Mouse (Mus musculus) skeletal muscle tissue, postnatal 0 days (tissue): ENCODE measurements around the gene Rpl36al. TPM values are rescaled to one million over a fixed set of nuclear protein-coding genes. Genes with fewer than 3 reads are reported as not detected.

Experiments used
- microRNA-seq, 2 experiments: library from miRNA; unstranded; fragments of <30 nt; microRNA quantifications; one replicate each; pipeline ENCODE4; 2016
- polyA plus RNA-seq: library from polyadenylated mRNA; unstranded; fragments of >200 nt; fragmentation: Nextera tagmentation; extraction: Ambion mirVana; gene quantifications from 2 replicates; pipeline ENCODE4 v1.2.1, GENCODE M21; 2015

Gene Rpl36al
- 498 and 516 TPM in 2 replicates for polyA plus RNA-seq

GRCm38 (mm10) chr12:69183583-69184308, at the start of gene Rpl36al, which contains the start of gene Mgat2:
TSS of gene Rpl36al (minus strand) at chr12:69184083.
TSS of gene Mgat2 (plus strand) at chr12:69184157.

GRCm38 (mm10) chr12:69227776-69228466, 44.0 kb upstream of the Rpl36al start, which contains the start of gene Pole2:
TSS of gene Pole2 (minus strand) at chr12:69228195.

DNA sequence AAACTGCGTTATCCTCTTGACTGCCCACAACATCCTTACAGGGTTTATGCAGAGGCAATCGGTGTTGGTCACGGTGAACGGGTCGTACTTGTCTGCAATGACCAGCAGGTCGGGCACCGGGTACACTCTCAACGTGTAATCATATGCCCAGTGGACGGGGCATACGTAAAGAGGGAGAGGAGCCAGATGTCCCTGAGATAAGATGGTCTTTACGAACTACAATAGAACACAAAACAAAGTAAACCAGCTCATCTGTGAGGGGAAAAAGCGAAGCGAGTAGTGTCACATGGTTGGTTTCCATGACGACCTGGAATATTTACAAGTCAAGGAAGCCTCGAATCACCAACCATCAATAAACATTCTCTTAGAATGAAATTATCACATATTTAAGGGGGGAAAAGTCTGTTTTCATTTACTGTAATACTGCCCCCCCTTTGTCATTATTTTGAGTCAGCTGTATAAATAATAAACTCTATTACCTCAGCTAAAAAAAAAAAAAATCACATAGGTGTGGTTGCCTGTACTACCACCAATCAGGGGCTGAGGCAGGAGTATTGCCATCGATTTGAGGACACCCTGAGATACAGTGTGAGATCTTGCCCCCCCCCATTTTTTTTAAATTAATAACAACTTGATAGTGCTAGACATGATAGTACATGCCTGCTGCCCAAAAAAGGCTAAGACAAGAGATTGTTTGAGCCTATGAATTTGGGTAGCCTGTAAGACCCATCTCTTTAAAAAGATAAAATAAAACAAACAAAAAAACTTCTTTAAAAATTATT, 20.4 kb upstream of the Rpl36al start, which contains the start of gene Gm49384:
Gm49384 (minus strand) TSS at position 216 of the 782 bp plus-strand sequence.

DNA sequence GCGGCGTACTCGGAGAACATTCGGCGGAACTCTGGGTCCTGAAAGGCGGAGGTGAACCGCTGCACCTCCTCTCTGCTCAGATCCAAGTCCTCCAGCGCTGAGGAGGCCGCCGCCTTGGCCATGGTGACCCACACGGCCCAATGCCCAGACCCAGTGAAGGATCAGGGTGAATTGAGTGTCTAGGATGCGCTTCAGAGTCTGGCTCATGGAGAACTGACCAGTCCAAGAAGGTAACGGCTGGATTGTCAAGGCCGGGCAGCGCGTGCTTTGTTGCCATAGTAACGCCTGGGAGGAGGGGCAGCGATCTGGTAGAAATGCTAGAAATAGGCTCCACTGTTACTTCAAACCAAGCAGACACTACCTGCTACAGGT, 14.3 kb upstream of the Rpl36al start, which contains the start of gene Dnaaf2:
Dnaaf2 (minus strand) TSS at position 266 of the 372 bp plus-strand sequence.

DNA sequence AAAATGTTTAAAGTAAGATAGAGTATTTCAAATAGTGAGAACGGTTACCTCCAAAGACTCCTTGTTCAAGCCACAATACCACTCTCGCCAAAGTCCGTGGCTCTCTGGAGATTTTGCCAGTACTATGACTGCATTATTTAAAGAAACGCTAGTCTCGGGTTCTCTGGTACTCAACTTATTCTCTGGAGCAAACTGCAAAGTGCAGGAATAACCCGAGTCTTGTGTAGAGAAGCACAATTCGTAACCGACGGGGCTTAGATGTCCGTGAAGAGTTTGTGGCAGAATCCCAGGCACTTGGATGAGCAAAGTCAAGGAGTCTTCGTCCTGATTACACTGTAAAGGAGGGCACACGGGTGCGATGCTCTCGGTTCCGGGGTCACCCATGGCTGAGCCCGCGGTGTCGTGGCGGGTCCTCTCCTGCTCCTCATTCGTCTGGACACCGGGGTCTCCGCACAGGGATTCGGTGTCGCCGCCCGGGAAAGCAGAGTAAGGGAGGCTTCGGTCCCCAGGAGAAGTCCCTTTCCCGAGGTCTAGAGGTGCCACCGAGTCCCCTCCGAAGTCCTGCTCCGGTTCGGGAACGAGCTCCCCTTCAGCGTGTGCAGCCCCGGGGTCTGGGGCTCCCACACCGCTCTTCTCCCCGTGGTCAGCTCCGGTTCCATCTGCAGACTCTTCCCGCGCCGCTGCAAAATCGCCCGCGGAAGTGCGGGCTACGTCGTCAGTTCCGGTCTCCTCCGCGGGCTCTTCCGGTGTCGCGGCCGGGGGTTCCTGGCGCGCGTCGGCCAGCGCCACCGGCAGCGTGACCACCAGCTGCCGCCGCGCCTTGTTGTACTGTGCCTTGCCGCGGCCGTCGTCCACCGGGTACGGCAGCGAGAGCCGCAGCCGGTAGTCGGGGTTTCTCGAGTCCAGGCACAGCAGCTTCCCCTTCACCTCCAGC, 12.8 kb upstream of the Rpl36al start, which contains the start of gene Gm49383:
Gm49383 (minus strand) TSS at position 661 of the 934 bp plus-strand sequence.

DNA sequence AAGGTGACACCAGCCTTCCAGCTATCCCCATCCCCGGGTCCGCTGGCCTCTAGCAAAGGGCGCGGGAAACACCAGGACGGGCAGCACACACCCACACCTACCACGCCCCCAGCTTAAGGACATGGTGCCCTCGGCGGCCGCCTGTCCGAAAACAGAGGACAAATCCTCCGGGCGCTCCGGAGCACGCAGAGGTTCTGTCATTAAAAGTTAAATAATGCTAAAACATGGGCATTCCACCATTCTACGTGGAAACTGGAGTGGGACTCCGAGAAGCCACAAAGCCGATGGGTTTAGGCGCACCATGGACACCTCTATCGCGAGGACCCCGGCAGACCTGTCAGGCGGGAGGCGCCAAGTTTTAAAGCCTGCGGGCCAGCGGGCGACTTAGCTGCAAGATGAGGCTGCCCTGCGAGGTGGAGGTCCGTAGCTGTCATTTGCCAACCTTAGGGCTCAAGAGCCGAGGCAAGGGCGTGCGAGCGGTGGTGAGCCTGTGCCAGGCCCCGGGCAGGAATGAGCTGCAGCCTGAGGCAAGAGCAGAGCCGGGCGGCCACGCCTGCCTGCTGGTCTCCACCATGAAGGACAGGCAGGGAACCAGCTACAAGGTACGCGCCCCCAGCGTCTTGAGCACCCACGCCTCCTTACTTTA, 15.3 kb downstream of the Rpl36al start, which contains the start of gene Lrr1:
Lrr1 (plus strand) TSS at position 354 of the 646 bp plus-strand sequence.

DNA sequence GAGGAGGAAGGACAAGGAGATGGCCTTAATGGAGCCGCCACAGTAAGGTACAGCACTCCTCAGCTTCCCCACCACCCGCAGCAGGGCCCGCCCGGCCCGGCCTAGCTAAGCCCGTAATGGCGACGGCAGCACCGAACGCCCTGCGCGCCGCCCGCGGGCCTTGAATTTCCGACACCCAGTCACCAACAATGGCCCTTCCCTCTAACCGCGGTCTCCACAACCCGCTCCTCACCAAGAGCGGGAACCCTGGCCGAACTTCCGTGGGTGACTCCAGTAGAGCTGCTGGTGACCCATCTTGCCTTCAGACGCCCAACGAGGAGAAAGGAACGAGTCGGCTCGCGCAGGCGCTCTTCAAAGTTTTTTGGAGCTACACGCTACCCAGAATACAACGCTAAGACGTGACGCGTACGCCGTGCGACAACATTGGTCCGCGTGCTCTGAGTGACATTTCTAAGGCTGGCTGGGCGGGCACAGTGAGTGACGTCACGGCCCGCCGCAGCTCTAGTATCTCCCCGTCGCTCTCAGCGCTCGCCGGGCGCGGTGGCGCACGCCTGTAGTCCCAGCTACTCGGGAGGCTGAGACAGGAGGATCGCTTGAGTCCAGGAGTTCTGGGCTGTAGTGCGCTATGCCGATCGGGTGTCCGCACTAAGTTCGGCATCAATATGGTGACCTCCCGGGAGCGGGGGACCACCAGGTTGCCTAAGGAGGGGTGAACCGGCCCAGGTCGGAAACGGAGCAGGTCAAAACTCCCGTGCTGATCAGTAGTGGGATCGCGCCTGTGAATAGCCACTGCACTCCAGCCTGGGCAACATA, 24.9 kb downstream of the Rpl36al start, which contains the start of gene Rps29:
Rps29 (minus strand) TSS at position 422 of the 813 bp plus-strand sequence.

Small RNA genes lying within 50 kb of the gene (microRNA-seq; reads per million reads assigned to microRNA genes)
- 0 reads per million in 2 experiments for gene Gm47287
- 0 to 0.42 reads per million in 2 experiments for gene Gm47295

Other genes with a start within 250 kb of the Rpl36al start
- gene Rps29, start 24.9 kb downstream of the Rpl36al start, polyA plus RNA-seq, result 1,267 and 1,559 TPM in 2 replicates
- gene Lrr1, start 15.3 kb downstream of the Rpl36al start, polyA plus RNA-seq, result 2.5 and 3.4 TPM in 2 replicates
- gene Mgat2, start 74 bp upstream of the Rpl36al start, polyA plus RNA-seq, result 29.5 and 42.3 TPM in 2 replicates
- 4.6 and 5.0 TPM in 2 replicates for gene Gm49383, start 13.0 kb upstream of the Rpl36al start, polyA plus RNA-seq
- 2.8 and 4.1 TPM in 2 replicates for gene Dnaaf2, start 14.3 kb upstream of the Rpl36al start, polyA plus RNA-seq
- gene Gm49384, start 20.2 kb upstream of the Rpl36al start, polyA plus RNA-seq, result 3.6 and 4.5 TPM in 2 replicates
- gene Pole2, start 44.1 kb upstream of the Rpl36al start, polyA plus RNA-seq, result 4.9 and 5.1 TPM in 2 replicates
- 10.5 and 11.4 TPM in 2 replicates for gene Klhdc1, start 57.1 kb upstream of the Rpl36al start, polyA plus RNA-seq
- gene Klhdc2, start 112.6 kb upstream of the Rpl36al start, polyA plus RNA-seq, result 96.8 and 99.8 TPM in 2 replicates
- 44.1 and 44.9 TPM in 2 replicates for gene Nemf, start 173.1 kb upstream of the Rpl36al start, polyA plus RNA-seq
- 36.7 and 51.6 TPM in 2 replicates for gene Arf6, start 188.1 kb upstream of the Rpl36al start, polyA plus RNA-seq
- 1.2 and 1.6 TPM in 2 replicates for gene Gm9887, start 188.4 kb upstream of the Rpl36al start, polyA plus RNA-seq